Mouse (Mus musculus): ENCODE results near the gene St6gal1. TPM values are rescaled to one million over a fixed set of nuclear protein-coding genes. Genes with fewer than 3 reads are reported as not detected.

The St6gal1 gene
- polyA plus RNA-seq, 1 experiment from 2014 or later, result 17.5 TPM

GRCm38 (mm10) chr16:23286380-23287097 lies 62.0 kb downstream of the St6gal1 start:
- no peaks in the 10 kb centered on the region for H3K27me3 ChIP-seq (ENCODE audit: low read depth, poor library complexity, severe bottlenecking)
- H3K36me3 ChIP-seq, result peaks cover 8% of the 10 kb centered on the region
- no peak for DNase-seq (ENCODE audit: low spot score)
- H3K27ac ChIP-seq (replicated peaks), result no peak overlapping the region
- 95% methylated on average over 11 of the region's 11 CpGs for WGBS
- no peak overlapping the region for H3K4me3 ChIP-seq
- no peaks in the 10 kb centered on the region for H3K4me1 ChIP-seq
- no peaks in the 10 kb centered on the region for H3K9me3 ChIP-seq (replicated peaks)

- no peaks in the 10 kb centered on the region for H3K27me3 ChIP-seq (ENCODE audit: low read depth, poor library complexity, severe bottlenecking)
- 93% methylated on average over 10 of the region's 10 CpGs for WGBS
- H3K4me3 ChIP-seq, result no peak overlapping the region
- H3K36me3 ChIP-seq, result peaks cover 8% of the 10 kb centered on the region
- no peaks in the 10 kb centered on the region for H3K4me1 ChIP-seq
- no peak for DNase-seq (ENCODE audit: low spot score)
- H3K9me3 ChIP-seq (replicated peaks), result no peaks in the 10 kb centered on the region
- no peak overlapping the region for H3K27ac ChIP-seq (replicated peaks)
Measured at GRCm38 (mm10) chr16:23287312-23288040, 62.9 kb downstream of the St6gal1 start.

- Histone ChIP-seq H3K36me3 (peaks cover 8% of the 10 kb centered on the region), H3K4me3 (no peak overlapping the region), H3K27me3 (ENCODE audit: low read depth, poor library complexity, severe bottlenecking) (no peaks in the 10 kb centered on the region), H3K9me3 (replicated peaks) (no peaks in the 10 kb centered on the region), H3K4me1 (no peaks in the 10 kb centered on the region), H3K27ac (replicated peaks) (no peak overlapping the region)
- WGBS, result 93% methylated on average over 9 of the region's 9 CpGs
- DNase-seq (ENCODE audit: low spot score), result no peak
Measured at GRCm38 (mm10) chr16:23288103-23288502, 63.6 kb downstream of the St6gal1 start.

GRCm38 (mm10) chr16:23289424-23289823 lies 64.9 kb downstream of the St6gal1 start:
- Histone ChIP-seq H3K36me3 (peaks cover 8% of the 10 kb centered on the region), H3K4me1 (no peaks in the 10 kb centered on the region), H3K27me3 (ENCODE audit: low read depth, poor library complexity, severe bottlenecking) (no peaks in the 10 kb centered on the region), H3K4me3 (no peak overlapping the region), H3K9me3 (replicated peaks) (no peaks in the 10 kb centered on the region), H3K27ac (replicated peaks) (no peak overlapping the region)
- DNase-seq (ENCODE audit: low spot score), result no peak
- 91% methylated on average over 6 of the region's 6 CpGs for WGBS

- Histone ChIP-seq H3K27ac (replicated peaks) (no peak overlapping the region), H3K4me1 (no peaks in the 10 kb centered on the region), H3K27me3 (ENCODE audit: low read depth, poor library complexity, severe bottlenecking) (no peaks in the 10 kb centered on the region), H3K4me3 (no peak overlapping the region), H3K36me3 (peaks cover 8% of the 10 kb centered on the region), H3K9me3 (replicated peaks) (no peaks in the 10 kb centered on the region)
- WGBS, result 91% methylated on average over 9 of the region's 9 CpGs
- DNase-seq (ENCODE audit: low spot score), result no peak
Measured at GRCm38 (mm10) chr16:23290171-23290570, 65.6 kb downstream of the St6gal1 start.

- no peak for DNase-seq (ENCODE audit: low spot score)
- no peaks in the 10 kb centered on the region for H3K27me3 ChIP-seq (ENCODE audit: low read depth, poor library complexity, severe bottlenecking)
- no peak overlapping the region for H3K4me3 ChIP-seq
- H3K9me3 ChIP-seq (replicated peaks), result no peaks in the 10 kb centered on the region
- 88% methylated on average over 5 of the region's 5 CpGs for WGBS
- no peaks in the 10 kb centered on the region for H3K4me1 ChIP-seq
- H3K27ac ChIP-seq (replicated peaks), result no peak overlapping the region
- peaks cover 8% of the 10 kb centered on the region for H3K36me3 ChIP-seq
Measured at GRCm38 (mm10) chr16:23291521-23291920, 67.0 kb downstream of the St6gal1 start.

GRCm38 (mm10) chr16:23294236-23294635 lies 69.7 kb downstream of the St6gal1 start:
- Histone ChIP-seq H3K4me1 (no peaks in the 10 kb centered on the region), H3K27ac (replicated peaks) (no peak overlapping the region), H3K27me3 (ENCODE audit: low read depth, poor library complexity, severe bottlenecking) (no peaks in the 10 kb centered on the region), H3K4me3 (no peak overlapping the region), H3K9me3 (replicated peaks) (no peaks in the 10 kb centered on the region), H3K36me3 (no peaks in the 10 kb centered on the region)
- no peak for DNase-seq (ENCODE audit: low spot score)
- 71% methylated on average over 3 of the region's 3 CpGs for WGBS

- H3K27me3 ChIP-seq (ENCODE audit: low read depth, poor library complexity, severe bottlenecking), result no peaks in the 10 kb centered on the region
- no peaks in the 10 kb centered on the region for H3K4me1 ChIP-seq
- WGBS, result 86% methylated on average over 6 of the region's 6 CpGs
- H3K4me3 ChIP-seq, result no peak overlapping the region
- H3K9me3 ChIP-seq (replicated peaks), result no peaks in the 10 kb centered on the region
- no peak for DNase-seq (ENCODE audit: low spot score)
- no peaks in the 10 kb centered on the region for H3K36me3 ChIP-seq
- H3K27ac ChIP-seq (replicated peaks), result no peak overlapping the region
Measured at GRCm38 (mm10) chr16:23294747-23295146, 70.2 kb downstream of the St6gal1 start.

GRCm38 (mm10) chr16:23295720-23296119 lies 71.2 kb downstream of the St6gal1 start:
- Histone ChIP-seq H3K9me3 (replicated peaks) (no peaks in the 10 kb centered on the region), H3K4me1 (peaks cover 4% of the 10 kb centered on the region; the same call in 1 of the 2 replicates), H3K27ac (replicated peaks) (no peak overlapping the region), H3K36me3 (no peaks in the 10 kb centered on the region), H3K27me3 (ENCODE audit: low read depth, poor library complexity, severe bottlenecking) (no peaks in the 10 kb centered on the region), H3K4me3 (no peak overlapping the region)
- WGBS, result 90% methylated on average over 5 of the region's 5 CpGs
- no peak for DNase-seq (ENCODE audit: low spot score)

- Histone ChIP-seq H3K27ac (replicated peaks) (no peak overlapping the region), H3K9me3 (replicated peaks) (no peaks in the 10 kb centered on the region), H3K4me3 (no peak overlapping the region), H3K27me3 (ENCODE audit: low read depth, poor library complexity, severe bottlenecking) (no peaks in the 10 kb centered on the region), H3K36me3 (no peaks in the 10 kb centered on the region), H3K4me1 (peaks cover 4% of the 10 kb centered on the region; the same call in 1 of the 2 replicates)
- 96% methylated on average over 3 of the region's 3 CpGs for WGBS
- DNase-seq (ENCODE audit: low spot score), result no peak
Measured at GRCm38 (mm10) chr16:23296721-23297120, 72.2 kb downstream of the St6gal1 start.

- H3K27me3 ChIP-seq (ENCODE audit: low read depth, poor library complexity, severe bottlenecking), result no peaks in the 10 kb centered on the region
- DNase-seq (ENCODE audit: low spot score), result no peak
- no peak overlapping the region for H3K27ac ChIP-seq (replicated peaks)
- peaks cover 13% of the 10 kb centered on the region for H3K4me1 ChIP-seq
- 90% methylated on average over 3 of the region's 3 CpGs for WGBS
- no peaks in the 10 kb centered on the region for H3K9me3 ChIP-seq (replicated peaks)
- no peak overlapping the region for H3K4me3 ChIP-seq
- no peaks in the 10 kb centered on the region for H3K36me3 ChIP-seq
Measured at GRCm38 (mm10) chr16:23298441-23298840, 73.9 kb downstream of the St6gal1 start.

GRCm38 (mm10) chr16:23298911-23299310 lies 74.4 kb downstream of the St6gal1 start:
- Histone ChIP-seq H3K36me3 (no peaks in the 10 kb centered on the region), H3K9me3 (replicated peaks) (no peaks in the 10 kb centered on the region), H3K27ac (replicated peaks) (no peak overlapping the region), H3K4me1 (peaks cover 15% of the 10 kb centered on the region), H3K27me3 (ENCODE audit: low read depth, poor library complexity, severe bottlenecking) (no peaks in the 10 kb centered on the region), H3K4me3 (no peak overlapping the region)
- WGBS, result 93% methylated on average over 3 of the region's 3 CpGs
- DNase-seq (ENCODE audit: low spot score), result no peak

All from midbrain, embryonic 10.5 days (tissue).